Mouse (Mus musculus) kidney, embryonic 14.5 days (tissue): ENCODE measurements around the gene Rhbdl3. TPM values are rescaled to one million over a fixed set of nuclear protein-coding genes. Genes with fewer than 3 reads are reported as not detected.

Source experiments
- ATAC-seq: fragments of 200-750 bp; cut with Nextera tagmentation; 2 replicates; pipeline ENCODE4 v1.8.0; 2017; ENCODE audit warnings: moderate number of reproducible peaks, mild to moderate bottlenecking, moderate TSS enrichment, moderate library complexity; ENCODE audit not compliant: low FRiP score, low TSS enrichment
- H3K27ac ChIP-seq: fragments of 300-500 bp; sonication (generic); 2 replicates; pipeline ENCODE4 v1.5.1; 2014; ENCODE audit warnings: low read depth, mild to moderate bottlenecking, low read length, moderate library complexity, mixed read lengths
- H3K27me3 ChIP-seq: fragments of 300-500 bp; sonication (generic); 2 replicates; pipeline ENCODE4 v1.6.1; 2014; ENCODE audit warnings: mild to moderate bottlenecking, low read length; ENCODE audit not compliant: control insufficient read depth, insufficient read depth
- H3K36me3 ChIP-seq: fragments of 300-500 bp; sonication (generic); 2 replicates; pipeline ENCODE4 v1.6.1; 2014; ENCODE audit warnings: low read length, mixed read lengths; ENCODE audit not compliant: control insufficient read depth, insufficient read depth
- H3K4me1 ChIP-seq: fragments of 300-500 bp; sonication (generic); 2 replicates; pipeline ENCODE4 v1.6.1; 2014; ENCODE audit warnings: low read length, mixed read lengths; ENCODE audit not compliant: control insufficient read depth, insufficient read depth
- H3K4me2 ChIP-seq: fragments of 300-500 bp; sonication (generic); replicated peaks from 2 replicates; pipeline ENCODE4 v1.6.1; 2014; ENCODE audit warnings: low read depth, mild to moderate bottlenecking, low read length
- H3K4me3 ChIP-seq: fragments of 300-500 bp; sonication (generic); 2 replicates; pipeline ENCODE4 v1.5.1; 2014; ENCODE audit warnings: mild to moderate bottlenecking, low read length
- H3K9ac ChIP-seq: fragments of 300-500 bp; sonication (generic); 2 replicates; pipeline ENCODE4 v1.6.1; 2014; ENCODE audit warnings: low read depth, mild to moderate bottlenecking, low read length, moderate library complexity
- H3K9me3 ChIP-seq: fragments of 300-500 bp; sonication (generic); 2 replicates; pipeline ENCODE4 v1.6.1; 2016; ENCODE audit warnings: low read length; ENCODE audit not compliant: control insufficient read depth
- WGBS: fragments of 180-500 bp; shearing (Covaris S2); extraction: QIAGEN DNeasy Blood & Tissue Kit; methylation state at CpG from one replicate; pipeline ENCODE4 v1.1.7; 2014; 5-methylcytosine and 5-hydroxymethylcytosine counted together
- polyA plus RNA-seq: library from polyadenylated mRNA; unstranded; fragments of >200 nt; fragmentation: Nextera tagmentation; extraction: Ambion mirVana; gene quantifications from 2 replicates; pipeline ENCODE4 v1.2.1, GENCODE M21; 2014

The Rhbdl3 gene
- polyA plus RNA-seq, 1 experiment from 2014 or later: 1.3 TPM

DNA sequence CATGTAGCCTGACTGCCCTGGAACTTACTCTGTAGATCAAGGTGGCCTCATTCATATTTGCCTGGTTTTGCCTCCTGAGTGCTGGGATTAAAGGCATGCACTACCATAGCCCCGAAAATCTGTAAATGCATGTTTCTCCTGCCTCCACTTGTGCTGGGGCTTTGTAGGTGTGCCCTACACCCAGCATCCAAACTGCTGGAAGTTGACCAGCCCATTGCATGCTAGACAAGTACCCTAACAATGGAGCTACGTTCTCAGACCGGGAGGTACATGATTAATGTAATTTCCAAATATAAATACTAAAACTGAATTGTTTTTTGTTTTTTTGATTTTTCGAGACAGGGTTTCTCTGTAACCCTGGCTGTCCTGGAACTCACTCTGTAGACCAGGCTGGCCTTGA lies 84.3 kb downstream of the Rhbdl3 start:
- H3K36me3 ChIP-seq: peaks cover 46% of the 10 kb centered on the region
- no peaks in the 10 kb centered on the region for H3K27me3 ChIP-seq
- peak overlapping the region; percentile 88 for H3K4me2 ChIP-seq
- WGBS: 47% methylated on average over 4 of the region's 4 CpGs
- peak overlapping the region; percentile 98 for H3K9ac ChIP-seq
- H3K4me1 ChIP-seq: peaks cover 9% of the 10 kb centered on the region; the same call in 1 of the 2 replicates
- H3K27ac ChIP-seq: no peak overlapping the region
- no peaks in the 10 kb centered on the region for H3K9me3 ChIP-seq
- H3K4me3 ChIP-seq: peak overlapping the region; percentile 74
- ATAC-seq: no peak

- Histone ChIP-seq H3K4me2 (no peak overlapping the region; the same call in 1 of the 2 replicates), H3K9ac (no peak overlapping the region), H3K36me3 (peaks cover 58% of the 10 kb centered on the region), H3K27me3 (no peaks in the 10 kb centered on the region), H3K4me3 (peak overlapping the region; percentile 74; the same call in 1 of the 2 replicates), H3K27ac (no peak overlapping the region), H3K4me1 (peaks cover 9% of the 10 kb centered on the region; the same call in 1 of the 2 replicates), H3K9me3 (no peaks in the 10 kb centered on the region)
- ATAC-seq: no peak
- WGBS: 86% methylated on average over 2 of the region's 2 CpGs
These were observed 86.1 kb downstream of the Rhbdl3 start for GRCm38 (mm10) chr11:80386790-80387189.

GRCm38 (mm10) chr11:80389885-80390284 lies 89.2 kb downstream of the Rhbdl3 start:
- no peaks in the 10 kb centered on the region for H3K9me3 ChIP-seq
- H3K9ac ChIP-seq: no peak overlapping the region
- H3K4me1 ChIP-seq: peaks cover 9% of the 10 kb centered on the region; the same call in 1 of the 2 replicates
- WGBS: 81% methylated on average over 1 of the region's 1 CpGs
- no peak overlapping the region for H3K4me2 ChIP-seq
- H3K4me3 ChIP-seq: no peak overlapping the region
- no peaks in the 10 kb centered on the region for H3K27me3 ChIP-seq
- no peak overlapping the region for H3K27ac ChIP-seq
- peaks cover 80% of the 10 kb centered on the region for H3K36me3 ChIP-seq
- no peak for ATAC-seq

DNA sequence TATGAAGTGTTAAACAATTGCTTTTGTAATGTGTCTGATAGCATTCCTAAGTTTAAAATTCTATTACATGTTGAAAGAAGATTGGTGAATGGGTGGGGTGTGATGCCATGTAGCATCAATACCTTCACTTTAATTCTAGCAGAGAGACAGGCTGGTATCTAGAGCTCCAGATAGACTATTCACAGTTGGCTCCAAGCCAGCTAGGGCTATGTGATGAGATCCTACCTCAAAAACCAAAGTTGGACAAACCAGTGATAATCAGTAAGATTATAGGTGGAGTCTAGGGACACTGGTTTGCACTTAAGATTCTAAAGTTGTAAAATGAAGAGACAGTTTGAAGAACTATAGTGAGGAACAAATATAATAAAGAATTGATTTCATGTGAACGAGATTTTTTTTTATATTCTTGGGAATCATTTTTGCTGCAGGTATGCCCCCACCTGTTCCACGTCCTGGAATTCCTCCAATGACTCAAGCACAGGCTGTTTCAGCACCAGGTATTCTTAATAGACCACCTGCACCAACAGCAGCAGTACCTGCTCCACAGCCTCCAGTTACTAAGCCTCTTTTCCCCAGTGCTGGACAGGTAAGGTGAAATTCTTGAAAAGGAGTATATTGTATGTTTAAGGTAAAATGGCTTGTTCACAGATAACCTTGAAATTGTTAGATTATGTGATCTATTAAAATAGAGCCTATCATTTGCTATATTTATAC lies 90.9 kb downstream of the Rhbdl3 start:
- Histone ChIP-seq H3K27me3 (no peaks in the 10 kb centered on the region), H3K9ac (no peak overlapping the region), H3K9me3 (no peaks in the 10 kb centered on the region), H3K4me1 (no peaks in the 10 kb centered on the region), H3K27ac (no peak overlapping the region), H3K4me3 (no peak overlapping the region), H3K36me3 (peaks cover 84% of the 10 kb centered on the region), H3K4me2 (no peak overlapping the region)
- no peak for ATAC-seq
- WGBS: 96% methylated on average over 2 of the region's 2 CpGs

- H3K9me3 ChIP-seq: no peaks in the 10 kb centered on the region
- no peaks in the 10 kb centered on the region for H3K27me3 ChIP-seq
- no peak overlapping the region for H3K9ac ChIP-seq
- no peak for ATAC-seq
- no peak overlapping the region for H3K4me2 ChIP-seq
- no peak overlapping the region for H3K4me3 ChIP-seq
- 90% methylated on average over 3 of the region's 3 CpGs for WGBS
- peaks cover 87% of the 10 kb centered on the region for H3K36me3 ChIP-seq
- H3K27ac ChIP-seq: no peak overlapping the region
- H3K4me1 ChIP-seq: no peaks in the 10 kb centered on the region
These were observed 95.2 kb downstream of the Rhbdl3 start for GRCm38 (mm10) chr11:80395930-80396329.

DNA sequence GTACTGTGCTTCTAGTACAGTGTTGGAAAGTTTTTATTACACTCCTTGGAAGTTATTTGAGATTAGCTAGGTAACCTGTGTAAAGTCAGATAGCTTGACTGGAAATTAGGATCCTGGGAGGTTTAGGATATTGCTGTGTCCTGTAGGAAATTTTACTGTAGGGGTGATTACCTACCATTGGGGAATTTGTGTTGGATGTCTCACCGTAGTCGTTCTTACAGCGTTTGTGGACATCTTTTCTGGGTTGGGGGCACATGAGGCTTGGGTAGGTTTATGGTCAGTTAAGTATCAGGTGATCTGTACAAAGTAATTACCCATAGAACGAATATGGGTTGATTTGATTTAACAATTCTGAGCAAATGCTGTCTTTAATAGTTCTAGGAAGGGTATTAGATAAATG lies 95.9 kb downstream of the Rhbdl3 start:
- H3K27me3 ChIP-seq: no peaks in the 10 kb centered on the region
- no peak overlapping the region for H3K27ac ChIP-seq
- no peaks in the 10 kb centered on the region for H3K4me1 ChIP-seq
- no peak for ATAC-seq
- no peak overlapping the region for H3K4me2 ChIP-seq
- H3K9me3 ChIP-seq: no peaks in the 10 kb centered on the region
- no peak overlapping the region for H3K9ac ChIP-seq
- no peak overlapping the region for H3K4me3 ChIP-seq
- H3K36me3 ChIP-seq: peaks cover 84% of the 10 kb centered on the region
- WGBS: 96% methylated on average over 4 of the region's 4 CpGs

Other genes with a start within 250 kb of the Rhbdl3 start
- gene Crlf3, start 219.9 kb upstream of the Rhbdl3 start, polyA plus RNA-seq: 36.9 and 48.2 TPM in 2 replicates
- gene Atad5, start 211.5 kb upstream of the Rhbdl3 start, polyA plus RNA-seq: 12.3 and 15.8 TPM in 2 replicates
- gene Tefm, start 158.7 kb upstream of the Rhbdl3 start, polyA plus RNA-seq: 33.5 and 36.5 TPM in 2 replicates
- 1.3 and 2.1 TPM in 2 replicates for gene Adap2, start 146.8 kb upstream of the Rhbdl3 start, polyA plus RNA-seq
- 6.4 and 8.0 TPM in 2 replicates for gene Rnf135, start 117.1 kb upstream of the Rhbdl3 start, polyA plus RNA-seq
- gene Rhot1, start 91.9 kb upstream of the Rhbdl3 start, polyA plus RNA-seq: 38.3 and 66.8 TPM in 2 replicates
- gene 5730455P16Rik, start 77.1 kb downstream of the Rhbdl3 start, polyA plus RNA-seq: 16.9 and 22.9 TPM in 2 replicates
- 297 and 300 TPM in 2 replicates for gene Zfp207, start 82.4 kb downstream of the Rhbdl3 start, polyA plus RNA-seq
- 300 and 337 TPM in 2 replicates for gene Psmd11, start 127.7 kb downstream of the Rhbdl3 start, polyA plus RNA-seq
- gene Cdk5r1, start 176.1 kb downstream of the Rhbdl3 start, polyA plus RNA-seq: 0.84 and 1.6 TPM in 2 replicates